Mouse (Mus musculus): ENCODE data around the gene Max. TPM values are rescaled to one million over a fixed set of nuclear protein-coding genes. Genes with fewer than 3 reads are reported as not detected.

The Max gene
- polyA plus RNA-seq (2015; fragmentation: Nextera tagmentation; extraction: Ambion mirVana) = 19.4 and 21.1 TPM in 2 replicates

DNA sequence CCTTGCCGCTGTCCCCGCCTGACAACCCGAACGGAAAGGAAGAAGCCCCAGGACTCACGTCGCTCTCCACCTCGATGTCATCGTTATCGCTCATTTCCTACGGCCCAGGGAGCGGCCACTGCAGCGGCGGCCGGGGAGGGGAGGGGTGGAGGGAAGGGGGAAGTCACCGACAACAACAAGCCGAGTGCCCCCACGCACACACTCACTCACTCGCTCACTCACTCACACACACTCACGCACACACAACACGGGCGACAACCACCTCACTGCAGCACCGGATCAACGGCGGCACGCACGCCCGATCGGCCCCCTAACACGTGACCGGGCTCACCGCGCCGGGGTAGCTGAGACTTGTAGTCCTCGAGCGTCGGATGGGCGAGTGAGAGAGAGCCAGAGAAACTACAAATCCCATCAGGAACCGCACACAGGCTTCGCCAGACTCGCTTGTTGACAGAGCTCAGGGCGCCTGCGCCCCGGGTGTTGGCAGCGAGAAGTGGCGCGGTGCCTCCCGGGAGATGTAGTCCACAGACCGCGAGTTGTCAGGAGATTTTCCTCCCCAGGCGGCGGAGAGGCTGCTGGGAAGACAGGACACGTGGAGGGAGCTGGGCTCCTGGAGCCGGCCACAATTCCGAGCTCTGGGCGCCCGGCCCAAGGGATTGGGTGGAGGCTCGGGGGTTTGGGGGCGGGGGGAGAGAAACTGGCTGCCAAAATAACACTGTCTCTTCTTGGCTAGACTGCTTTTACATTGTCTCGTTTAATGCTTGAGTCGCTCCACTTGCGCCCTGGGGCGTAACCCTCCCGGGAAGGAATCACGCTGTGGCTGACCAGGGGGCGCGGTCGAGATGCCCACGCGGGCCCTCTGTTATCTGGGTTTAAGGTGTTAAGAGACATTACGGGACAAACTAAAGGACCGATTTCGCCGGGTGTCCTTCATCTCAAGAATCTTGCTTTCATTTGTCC is at the start of gene Max:
TSS of gene Max (minus strand) at position 270 of the 960 bp plus-strand sequence.
- under 1% methylated on average over 72 of the region's 73 CpGs for WGBS

DNA sequence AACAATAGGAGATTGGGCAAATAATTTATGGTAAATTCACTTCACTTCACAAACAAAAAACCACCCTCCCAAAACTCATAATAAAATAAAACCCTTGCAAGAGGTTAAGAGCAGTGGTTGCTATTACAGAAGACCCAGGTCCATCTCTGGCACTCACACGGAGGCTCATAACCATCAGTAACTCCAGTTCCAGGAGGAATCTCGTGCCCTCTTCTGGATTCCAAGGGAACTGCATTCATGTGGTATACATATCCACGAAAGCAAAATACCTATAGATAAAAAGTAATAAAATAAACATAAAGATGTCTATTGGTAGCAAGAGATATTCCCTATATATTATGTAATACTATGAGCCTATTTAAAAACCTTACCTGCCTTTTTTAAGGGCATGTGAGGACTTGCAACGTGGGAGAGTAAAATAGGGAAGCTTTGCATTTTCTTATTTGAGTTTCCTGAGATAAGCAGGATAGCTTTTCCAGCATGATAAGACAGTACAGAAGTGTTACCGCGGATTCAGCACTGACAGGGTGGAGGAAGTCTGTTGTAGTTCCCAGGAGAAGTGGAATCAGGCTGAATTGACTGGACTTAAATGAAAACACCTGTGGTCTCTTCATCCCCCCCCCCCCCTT is 49.2 kb upstream of the Max start:
- WGBS = 65% methylated on average over 6 of the region's 6 CpGs
- Histone ChIP-seq H3K27me3 (no peaks in the 10 kb centered on the region), H3K36me3 (no peaks in the 10 kb centered on the region), H3K4me1 (0 out of 2 replicates have a peak, but pooled peaks cover 3% of the 10 kb centered on the region), H3K27ac (replicated peaks) (no peak overlapping the region), H3K9me3 (no peaks in the 10 kb centered on the region), H3K9ac (replicated peaks) (no peak overlapping the region), H3K4me3 (no peak overlapping the region), H3K4me2 (replicated peaks) (no peak overlapping the region)
- ATAC-seq (replicated peaks) = no peak

More for the DNA sequence above, at the start of gene Max:
- Histone ChIP-seq H3K4me3 (peak within 1 kb of the TSS; percentile 88), H3K27me3 (no peaks in the 10 kb centered on the region), H3K4me1 (peaks cover 20% of the 10 kb centered on the region), H3K27ac (replicated peaks) (peak within 1 kb of the TSS; percentile 63), H3K9me3 (no peaks in the 10 kb centered on the region), H3K4me2 (replicated peaks) (peak within 1 kb of the TSS; percentile 88), H3K36me3 (peaks cover 11% of the 10 kb centered on the region), H3K9ac (replicated peaks) (peak within 1 kb of the TSS; percentile 88)
- peak; percentile 100 for ATAC-seq (replicated peaks)

DNA sequence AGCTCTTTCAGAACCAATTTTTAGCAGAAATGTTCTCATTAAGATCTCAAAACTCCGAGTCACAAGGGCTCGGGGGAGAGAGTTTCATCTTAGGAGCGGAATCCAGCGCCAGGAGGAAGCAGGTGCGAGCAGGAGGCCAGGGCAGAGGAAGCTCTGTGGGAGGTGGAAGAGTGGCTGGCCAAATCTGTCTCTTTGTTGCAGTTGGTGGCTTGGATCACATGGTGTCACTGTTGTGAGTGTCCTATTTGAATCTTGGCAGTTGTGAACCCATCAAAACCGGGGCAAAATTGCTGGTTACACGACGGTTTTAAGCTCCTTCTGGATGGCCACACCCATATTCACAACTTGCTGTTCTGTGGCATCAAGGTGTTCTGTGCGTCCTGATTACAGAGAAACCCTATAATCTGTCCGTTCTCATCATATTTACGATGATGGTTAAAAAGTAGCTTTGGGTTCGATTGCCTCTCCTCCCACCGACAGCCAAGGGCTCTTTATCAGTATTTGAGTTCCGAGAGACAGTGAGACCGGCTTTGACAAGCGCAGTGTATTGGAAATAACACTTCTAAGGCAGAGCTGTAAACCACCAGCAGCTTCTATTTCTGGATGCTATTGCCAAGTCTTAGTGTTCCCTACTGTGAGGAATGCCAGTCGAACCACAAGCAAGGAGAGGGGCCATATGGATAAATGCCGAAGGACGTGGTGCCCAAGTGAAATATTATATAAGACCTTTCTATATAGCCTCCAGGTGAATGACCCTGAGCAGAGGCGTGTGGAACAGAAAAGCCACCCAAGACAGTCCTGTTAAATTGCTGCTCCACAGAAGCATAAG is 47.4 kb upstream of the Max start:
- Histone ChIP-seq H3K4me3 (no peak overlapping the region), H3K27ac (replicated peaks) (no peak overlapping the region), H3K27me3 (no peaks in the 10 kb centered on the region), H3K9me3 (no peaks in the 10 kb centered on the region), H3K4me1 (0 out of 2 replicates have a peak, but pooled peaks cover 3% of the 10 kb centered on the region), H3K36me3 (no peaks in the 10 kb centered on the region), H3K4me2 (replicated peaks) (no peak overlapping the region), H3K9ac (replicated peaks) (no peak overlapping the region)
- WGBS = 58% methylated on average over 20 of the region's 20 CpGs
- ATAC-seq (replicated peaks) = no peak

DNA sequence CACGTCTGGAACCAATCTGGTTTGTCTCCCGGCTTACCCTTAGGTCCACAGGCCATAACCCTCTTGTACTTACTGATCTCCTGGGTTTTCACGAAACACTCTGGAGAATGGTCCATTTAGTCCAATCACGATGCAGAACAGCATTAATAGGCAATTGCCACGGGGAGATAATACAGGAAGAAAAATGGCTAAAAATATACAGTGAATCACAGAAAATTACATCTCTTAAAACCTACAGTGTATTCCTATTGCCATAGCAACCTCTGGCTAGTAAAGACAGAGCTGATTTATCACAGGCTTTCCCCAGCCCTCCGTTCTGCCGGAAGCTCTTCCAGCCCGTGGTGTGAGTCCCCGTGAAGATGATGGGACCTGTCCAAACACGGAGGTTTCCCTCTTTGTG is 42.9 kb upstream of the Max start:
- WGBS = 62% methylated on average over 10 of the region's 10 CpGs
- no peaks in the 10 kb centered on the region for H3K36me3 ChIP-seq
- peaks cover 12% of the 10 kb centered on the region for H3K4me1 ChIP-seq
- no peak overlapping the region for H3K9ac ChIP-seq (replicated peaks)
- H3K27me3 ChIP-seq = no peaks in the 10 kb centered on the region
- no peak overlapping the region for H3K4me2 ChIP-seq (replicated peaks)
- no peak overlapping the region for H3K4me3 ChIP-seq
- H3K27ac ChIP-seq (replicated peaks) = 0 out of 2 replicates have a peak overlapping the region, but pooled peaks have one; percentile 32
- 0 out of 2 replicates have a peak, but pooled peaks have one; percentile 29 for ATAC-seq (replicated peaks)
- no peaks in the 10 kb centered on the region for H3K9me3 ChIP-seq

DNA sequence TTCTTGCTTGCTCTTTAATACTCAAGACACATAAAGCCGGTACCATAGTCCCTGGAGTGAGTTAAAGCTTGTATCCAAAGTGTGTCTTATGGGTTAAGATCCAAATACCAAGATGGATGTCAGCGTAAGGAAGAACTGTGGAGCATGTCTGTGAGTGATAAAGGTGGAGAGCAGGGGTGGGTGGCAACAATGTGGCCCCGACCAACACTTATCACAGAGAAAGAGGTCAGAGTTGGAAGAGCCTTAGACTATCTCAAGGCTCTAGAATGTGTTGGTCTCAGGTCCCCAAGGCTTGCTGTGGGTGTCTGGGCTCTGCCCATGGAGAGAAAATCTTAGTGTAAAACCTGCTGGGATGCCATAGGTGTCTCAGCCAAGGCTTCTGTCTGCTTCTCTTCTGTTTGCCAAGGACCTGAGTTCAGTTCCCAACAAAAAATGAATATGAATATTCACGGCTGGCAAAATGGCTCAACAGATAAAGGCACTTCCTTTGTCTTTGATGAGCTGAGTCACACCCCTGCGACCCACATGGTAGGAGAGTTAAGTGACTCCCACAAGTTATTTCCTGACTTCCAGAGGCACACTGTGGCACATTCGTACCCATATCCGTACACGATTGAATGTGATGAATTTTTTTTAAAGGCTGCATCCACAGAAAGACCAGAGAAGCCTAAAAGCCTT is 40.7 kb upstream of the Max start:
- ATAC-seq (replicated peaks) = no peak
- Histone ChIP-seq H3K27ac (replicated peaks) (no peak overlapping the region), H3K36me3 (no peaks in the 10 kb centered on the region), H3K9me3 (no peaks in the 10 kb centered on the region), H3K4me2 (replicated peaks) (no peak overlapping the region), H3K4me1 (peaks cover 9% of the 10 kb centered on the region), H3K9ac (replicated peaks) (no peak overlapping the region), H3K27me3 (no peaks in the 10 kb centered on the region), H3K4me3 (no peak overlapping the region)
- WGBS = 90% methylated on average over 8 of the region's 8 CpGs

DNA sequence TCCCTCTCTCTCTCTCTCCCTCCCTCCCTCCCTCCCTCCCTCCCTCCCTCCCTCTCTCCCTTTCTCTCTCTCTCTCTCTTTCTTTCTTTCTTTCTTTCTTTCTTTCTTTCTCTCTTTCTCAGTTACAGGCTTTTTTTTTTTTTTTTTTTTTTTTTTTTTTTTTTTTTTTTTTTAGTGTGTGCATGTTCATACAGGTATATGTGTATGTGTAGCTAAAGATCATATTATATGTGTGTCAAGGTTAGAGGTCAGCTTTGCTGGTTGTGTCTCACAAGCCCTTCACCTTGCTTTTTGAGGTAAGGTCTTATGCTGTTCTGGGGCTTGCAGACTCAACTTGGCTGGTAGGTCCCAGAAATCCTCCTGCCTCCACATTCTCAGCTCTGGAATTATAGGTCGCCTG is 39.3 kb upstream of the Max start:
- no peaks in the 10 kb centered on the region for H3K9me3 ChIP-seq
- no peak overlapping the region for H3K9ac ChIP-seq (replicated peaks)
- H3K4me3 ChIP-seq = no peak overlapping the region
- H3K4me2 ChIP-seq (replicated peaks) = no peak overlapping the region
- H3K27ac ChIP-seq (replicated peaks) = no peak overlapping the region
- no peaks in the 10 kb centered on the region for H3K36me3 ChIP-seq
- no peak for ATAC-seq (replicated peaks)
- 67% methylated on average over 1 of the region's 1 CpGs for WGBS
- H3K27me3 ChIP-seq = no peaks in the 10 kb centered on the region
- peaks cover 9% of the 10 kb centered on the region for H3K4me1 ChIP-seq

DNA sequence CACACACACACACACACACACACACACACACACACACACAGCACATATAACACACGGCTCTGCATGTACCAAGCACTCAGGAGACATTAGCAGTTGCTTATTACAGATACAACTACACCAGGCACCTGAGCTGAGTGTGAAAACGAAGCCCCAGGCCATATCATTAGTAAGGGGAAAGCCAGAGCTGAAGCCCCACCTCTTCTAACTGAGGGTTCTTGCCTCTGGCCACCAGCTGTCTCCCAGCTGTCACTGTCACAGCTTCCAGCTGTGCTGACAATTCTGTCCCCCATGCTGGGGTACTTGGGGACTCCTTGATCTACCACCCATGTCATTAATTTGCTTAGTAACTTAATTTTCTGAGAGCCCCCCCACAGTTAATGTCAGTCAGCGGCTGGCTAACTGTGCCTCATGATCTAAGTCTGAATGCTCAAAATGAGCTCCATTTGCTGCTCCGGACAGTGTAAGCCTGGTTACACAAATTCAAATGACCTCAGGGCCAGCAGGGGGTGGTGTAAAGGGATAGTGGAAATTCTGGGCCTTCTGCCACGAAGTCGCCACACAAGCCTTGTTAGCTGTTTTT is 38.8 kb upstream of the Max start:
- Histone ChIP-seq H3K36me3 (no peaks in the 10 kb centered on the region), H3K4me3 (no peak overlapping the region), H3K9ac (replicated peaks) (no peak overlapping the region), H3K27ac (replicated peaks) (no peak overlapping the region), H3K27me3 (no peaks in the 10 kb centered on the region), H3K9me3 (no peaks in the 10 kb centered on the region), H3K4me2 (replicated peaks) (no peak overlapping the region), H3K4me1 (peaks cover 9% of the 10 kb centered on the region)
- WGBS = 9% methylated on average over 6 of the region's 6 CpGs
- ATAC-seq (replicated peaks) = peak; percentile 70

DNA sequence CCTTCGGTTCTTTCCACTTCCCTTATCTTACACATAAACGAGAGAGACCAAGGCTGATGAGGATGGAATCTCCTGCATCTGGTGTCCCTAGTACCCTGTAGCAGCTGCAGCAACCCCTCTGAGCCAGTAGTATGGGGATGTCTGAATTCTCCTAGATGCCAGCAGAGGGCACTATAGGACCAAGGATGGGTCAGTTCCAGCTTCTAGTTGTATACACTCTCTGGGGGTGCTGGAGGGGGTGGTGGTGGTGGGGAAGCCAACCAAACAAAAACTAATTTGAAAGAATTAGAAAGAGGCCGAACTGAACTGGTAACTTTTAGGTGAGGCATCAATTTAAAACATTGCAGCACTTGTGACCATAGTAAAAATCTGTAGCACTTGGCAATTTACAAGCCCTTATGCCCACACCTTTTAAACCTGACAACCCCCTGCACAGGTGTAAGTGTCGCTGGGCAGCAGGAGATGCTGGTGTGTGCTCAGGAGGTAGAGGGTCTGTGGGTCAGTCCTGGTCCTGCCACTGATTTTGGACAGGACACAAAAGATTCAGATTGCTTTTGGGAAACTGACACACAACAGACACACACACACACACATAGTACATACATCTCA is 38.2 kb upstream of the Max start:
- Histone ChIP-seq H3K4me2 (replicated peaks) (no peak overlapping the region), H3K27me3 (no peaks in the 10 kb centered on the region), H3K9ac (replicated peaks) (no peak overlapping the region), H3K36me3 (no peaks in the 10 kb centered on the region), H3K9me3 (no peaks in the 10 kb centered on the region), H3K4me3 (no peak overlapping the region), H3K27ac (replicated peaks) (no peak overlapping the region), H3K4me1 (peaks cover 9% of the 10 kb centered on the region)
- peak; percentile 93 for ATAC-seq (replicated peaks)
- WGBS = 20% methylated on average over 4 of the region's 4 CpGs

DNA sequence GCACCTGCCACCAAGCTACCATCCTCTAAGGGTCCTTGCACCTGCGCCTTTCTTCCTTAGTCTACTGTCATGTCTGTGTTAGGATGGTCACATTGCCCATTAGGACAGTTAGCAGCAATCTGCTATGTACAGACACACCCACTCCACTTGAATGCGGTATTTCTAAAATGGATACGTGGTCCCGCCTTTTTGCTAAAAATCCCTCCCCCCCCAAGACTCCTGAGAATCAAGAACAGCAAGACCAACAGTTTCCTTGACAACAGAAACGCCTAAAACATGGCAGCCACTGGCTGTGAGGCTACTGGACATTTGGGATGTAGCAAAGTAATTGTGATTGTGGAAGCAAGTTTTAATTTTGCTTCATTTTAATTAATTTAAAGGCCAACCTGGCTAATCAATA is 32.8 kb upstream of the Max start:
- Histone ChIP-seq H3K4me3 (no peak overlapping the region), H3K27ac (replicated peaks) (no peak overlapping the region), H3K9me3 (no peaks in the 10 kb centered on the region), H3K4me1 (no peaks in the 10 kb centered on the region), H3K4me2 (replicated peaks) (no peak overlapping the region), H3K36me3 (no peaks in the 10 kb centered on the region), H3K27me3 (no peaks in the 10 kb centered on the region), H3K9ac (replicated peaks) (no peak overlapping the region)
- 90% methylated on average over 5 of the region's 5 CpGs for WGBS
- ATAC-seq (replicated peaks) = no peak

DNA sequence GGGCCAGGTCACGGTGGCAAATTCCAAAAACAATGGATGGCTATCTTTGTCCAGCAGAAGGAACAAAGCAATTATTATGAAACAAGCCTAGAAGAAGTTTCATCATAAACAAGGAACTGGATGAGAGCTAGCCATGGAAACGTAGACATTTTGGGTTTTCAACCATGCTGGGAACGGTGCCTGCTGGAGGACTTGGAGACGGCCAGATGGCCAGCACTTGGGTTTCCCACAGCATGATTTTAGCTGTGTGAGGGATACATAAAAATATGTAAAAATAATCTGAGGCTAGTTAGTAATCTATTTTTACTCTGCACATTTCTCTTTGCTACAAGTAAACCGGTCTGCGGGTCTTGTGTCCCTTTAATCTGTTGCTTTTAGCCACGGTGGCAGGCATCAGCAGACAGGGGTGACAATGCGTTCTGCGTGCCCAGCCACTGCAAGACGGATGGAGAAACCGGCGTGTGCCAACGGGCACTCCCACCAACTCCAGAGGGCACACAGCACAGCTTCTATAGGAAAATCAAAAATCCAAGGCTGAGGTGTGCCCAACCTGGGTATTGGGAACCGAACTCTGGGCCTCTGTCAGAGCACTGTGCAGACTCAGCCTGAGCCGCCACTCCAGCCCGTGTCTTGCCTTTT is 31.0 kb upstream of the Max start:
- Histone ChIP-seq H3K4me3 (no peak overlapping the region), H3K27me3 (no peaks in the 10 kb centered on the region), H3K4me2 (replicated peaks) (no peak overlapping the region), H3K9ac (replicated peaks) (no peak overlapping the region), H3K36me3 (no peaks in the 10 kb centered on the region), H3K4me1 (no peaks in the 10 kb centered on the region), H3K27ac (replicated peaks) (no peak overlapping the region), H3K9me3 (no peaks in the 10 kb centered on the region)
- ATAC-seq (replicated peaks) = no peak
- WGBS = 92% methylated on average over 16 of the region's 16 CpGs
